Mouse (Mus musculus): ENCODE results near the gene Dlk2.

GRCm38 (mm10) chr17:46322046-46322823, 25.0 kb downstream of the Dlk2 start:
- TF ChIP-seq EP300 (IDR thresholded peaks at IDR 0.05; ENCODE audit: insufficient read depth, low read depth, low read length) (no peak), POLR2A (IDR thresholded peaks at IDR 0.05; ENCODE audit: insufficient read depth, low read depth, low read length) (no peak)

Measured in heart, adult 2 months (tissue).